ENCODE assay signal across 21 mouse cellular contexts in the genomic region with DNA sequence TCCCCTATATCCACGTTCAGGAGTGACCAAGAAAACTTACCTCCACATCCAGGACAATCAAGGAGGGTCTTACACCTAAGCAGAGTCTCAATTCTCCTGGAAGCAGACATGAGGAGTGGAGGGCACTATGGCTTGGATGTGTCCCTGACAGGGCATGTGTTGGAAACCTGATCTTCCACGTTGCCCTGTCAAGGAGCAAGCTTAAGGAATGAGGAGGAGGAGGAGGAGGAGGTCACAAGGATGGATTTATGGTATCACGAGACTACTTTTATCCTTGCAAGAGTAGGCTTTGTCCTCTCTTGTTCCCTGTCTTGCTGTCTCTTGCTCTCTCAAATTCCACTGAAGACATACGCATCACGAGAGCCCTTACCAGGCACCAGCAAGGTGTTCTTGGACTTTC. TPM values are rescaled to one million over a fixed set of nuclear protein-coding genes. Genes with fewer than 3 reads are reported as not detected.
DNase-seq lines count a peak whose midpoint lies in the region; ATAC-seq and TF ChIP-seq lines count a peak whose summit lies in the region.
"Had no signal": no experiment of that assay in that cellular context is flagged by ENCODE, and none has a peak within 500 bp of the region (broad histone marks: within the 10 kb centered on the region; RNA-seq: fewer than 3 reads in every experiment).

No protein-coding gene starts in this region.

- no peak for DNase-seq in gastrocnemius, adult 2 months
- DNase-seq in gastrocnemius, postnatal 14 days: no peak
- no peak for DNase-seq in kidney, adult 8-10 months
- no peak for DNase-seq in liver, embryonic 13.5 days
- DNase-seq in liver: no peak
- DNase-seq: adrenal gland, postnatal 10 days; adrenal gland, postnatal 36 days; cerebellum, adult 18-20 months; cerebellum, adult 9-10 months; cerebellum, postnatal 14 days; gastrocnemius, postnatal 25 days; heart, adult 2 months had no signal

- H3K9me3 ChIP-seq in kidney, embryonic 15.5 days (replicated peaks): peaks cover 5% of the 10 kb centered on the region; the same call in 1 of the 2 replicates
- H3K9me3 ChIP-seq in liver, embryonic 13.5 days (replicated peaks): peaks cover 9% of the 10 kb centered on the region
- H3K9me3 ChIP-seq: hindbrain, embryonic 12.5 days; hindbrain, embryonic 15.5 days had no signal

- no peak for TF ChIP-seq CTCF in gastrocnemius, adult 2 months (IDR thresholded peaks at IDR 0.05)

- no peaks in the 10 kb centered on the region for H3K27me3 ChIP-seq in kidney, embryonic 15.5 days
- no peaks in the 10 kb centered on the region for H3K27me3 ChIP-seq in liver, embryonic 13.5 days
- H3K27me3 ChIP-seq: forebrain, embryonic 13.5 days; hindbrain, embryonic 12.5 days; hindbrain, embryonic 15.5 days had no signal

- ATAC-seq in kidney, embryonic 15.5 days (replicated peaks; ENCODE audit: low FRiP score): peak; percentile 69
- no peak for ATAC-seq in liver, embryonic 13.5 days (ENCODE audit: low read depth)
- no peak for ATAC-seq in megakaryocyte, adult 5-6 weeks (ENCODE audit: poor library complexity, severe bottlenecking)
- ATAC-seq: activated CD4-positive, CD25-positive, alpha-beta regulatory T cell, adult 4 months; forebrain, embryonic 13.5 days; forebrain, embryonic 16.5 days had no signal

- peaks cover 3% of the 10 kb centered on the region; the same call in 1 of the 2 replicates for H3K4me1 ChIP-seq in kidney, embryonic 15.5 days
- H3K4me1 ChIP-seq in liver, embryonic 13.5 days (replicated peaks): peaks cover 53% of the 10 kb centered on the region
- H3K4me1 ChIP-seq: forebrain, embryonic 13.5 days; hindbrain, embryonic 12.5 days; hindbrain, embryonic 15.5 days had no signal

- 44% methylated on average over 5 of the region's 5 CpGs for WGBS in kidney, embryonic 15.5 days
- 84% methylated on average over 5 of the region's 5 CpGs for WGBS in liver, embryonic 13.5 days (ENCODE audit: insufficient replicate concordance)

- no peak overlapping the region for H3K4me3 ChIP-seq in gastrocnemius, adult 2 months
- H3K4me3 ChIP-seq in kidney, embryonic 15.5 days (replicated peaks): no peak overlapping the region
- H3K4me3 ChIP-seq in liver, embryonic 13.5 days (replicated peaks): no peak overlapping the region
- H3K4me3 ChIP-seq: forebrain, embryonic 10.5 days; forebrain, embryonic 13.5 days; heart, adult 2 months; hindbrain, embryonic 12.5 days; hindbrain, embryonic 15.5 days had no signal

- no peaks in the 10 kb centered on the region for H3K36me3 ChIP-seq in kidney, embryonic 15.5 days
- H3K36me3 ChIP-seq in liver, embryonic 13.5 days: peaks cover 6% of the 10 kb centered on the region; the same call in 1 of the 2 replicates
- H3K36me3 ChIP-seq: forebrain, embryonic 10.5 days; hindbrain, embryonic 12.5 days; hindbrain, embryonic 15.5 days had no signal

- H3K27ac ChIP-seq in gastrocnemius, adult 2 months: peak overlapping the region; percentile 82
- no peak overlapping the region for H3K27ac ChIP-seq in kidney, embryonic 15.5 days
- peak overlapping the region; percentile 91 for H3K27ac ChIP-seq in liver, embryonic 13.5 days
- H3K27ac ChIP-seq: forebrain, embryonic 10.5 days; forebrain, embryonic 13.5 days; heart, adult 2 months; hindbrain, embryonic 12.5 days; hindbrain, embryonic 15.5 days had no signal

- no peak overlapping the region for H3K9ac ChIP-seq in kidney, embryonic 15.5 days
- no peak overlapping the region for H3K9ac ChIP-seq in liver, embryonic 13.5 days
- H3K9ac ChIP-seq: forebrain, embryonic 13.5 days; hindbrain, embryonic 12.5 days; hindbrain, embryonic 15.5 days had no signal

- intact Hi-C loops in gastrocnemius, adult 2 months (cut with DNase I): no loop called here
- intact Hi-C loops in gastrocnemius, postnatal 14 days (cut with DNase I; ENCODE audit: low total_unique reads): no loop called here

- no peak overlapping the region for H3K4me2 ChIP-seq in kidney, embryonic 15.5 days
- H3K4me2 ChIP-seq in liver, embryonic 13.5 days: no peak overlapping the region
- H3K4me2 ChIP-seq: forebrain, embryonic 13.5 days; heart, embryonic 11.5 days; hindbrain, embryonic 12.5 days; hindbrain, embryonic 15.5 days had no signal

RNA-seq across cellular contexts. Expression of a gene that starts 29.0 kb away (rescaled TPM):
- total RNA-seq in gastrocnemius, adult 2 months (2021): 100 to 1,000 TPM; 165 to 223 TPM
- 100 to 1,000 TPM; 137 to 144 TPM for total RNA-seq in gastrocnemius, postnatal 14 days (2021)
- polyA plus RNA-seq in kidney, embryonic 15.5 days (2015; fragmentation: Nextera tagmentation; extraction: Ambion mirVana): 73.4 and 78.7 TPM in 2 replicates
- polyA plus RNA-seq in liver, embryonic 13.5 days (2015; fragmentation: Nextera tagmentation; extraction: Ambion mirVana): 47.2 and 55.0 TPM in 2 replicates
- 42.9 and 46.0 TPM in 2 replicates for total RNA-seq in megakaryocyte, adult 5-6 weeks (2015)
- 40.0 and 41.4 TPM in 2 replicates for total RNA-seq in megakaryocyte, adult 5-6 weeks (2017)
